Mouse (Mus musculus) lung, adult 2 months (tissue): ENCODE results near the gene Gm42957.

ENCODE experiments used
- CTCF ChIP-seq: fragments of 200-500 bp; IDR thresholded peaks from 2 replicates; pipeline ENCODE4 v1.5.1; 2011; ENCODE audit warnings: mild to moderate bottlenecking, low read length, control low read depth; ENCODE audit not compliant: insufficient read depth
- POLR2A ChIP-seq: fragments of 200-500 bp; IDR thresholded peaks from 2 replicates; pipeline ENCODE4 v1.6.1; 2011; ENCODE audit warnings: low read depth, mild to moderate bottlenecking, control low read depth, low read length, borderline replicate concordance; ENCODE audit errors: extremely low read depth

DNA sequence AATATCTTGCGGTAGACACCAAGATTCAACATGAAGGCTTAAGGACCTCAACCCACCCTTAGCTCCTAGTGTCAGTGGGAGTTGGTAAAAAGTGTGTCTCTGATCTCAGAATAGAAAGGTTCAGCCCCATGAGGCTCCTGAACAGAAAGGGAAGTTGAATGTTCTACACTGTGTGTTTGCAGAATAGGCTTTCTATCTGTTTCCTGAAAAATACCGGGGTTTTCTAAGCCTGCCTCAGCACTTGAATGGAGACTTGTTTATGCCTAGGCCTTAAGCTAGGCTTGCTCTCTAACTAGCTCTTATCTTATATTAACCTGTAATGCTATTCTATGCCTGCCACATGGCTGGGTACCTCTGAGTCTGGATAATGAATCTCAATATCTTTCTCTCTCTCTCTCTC, 25.6 kb downstream of the Gm42957 start:
- TF ChIP-seq CTCF (no peak), POLR2A (no peak)
